In the genomic region with DNA sequence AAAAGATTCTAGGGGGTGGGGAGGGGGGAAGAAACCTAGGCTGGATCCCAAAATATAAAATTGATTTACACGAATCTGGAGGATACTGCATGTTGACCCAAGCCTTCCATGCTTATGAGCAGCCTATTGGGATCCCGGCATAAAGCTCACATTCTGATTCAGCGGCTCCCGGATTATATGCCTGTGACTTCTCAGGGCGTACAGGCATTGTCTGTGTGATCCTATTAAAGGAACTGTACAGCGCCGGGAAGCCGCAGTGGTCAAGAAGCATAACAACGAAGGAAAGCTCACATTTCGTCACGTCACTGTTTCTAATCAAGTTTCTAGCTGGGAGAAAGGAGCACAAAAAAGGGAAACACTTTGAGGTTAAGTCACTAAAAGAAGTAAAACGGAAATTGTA, we compare ENCODE assay signal across 25 mouse cellular contexts.
DNase-seq lines count a peak whose midpoint lies in the region; ATAC-seq and TF ChIP-seq lines count a peak whose summit lies in the region.
"Had no signal": no experiment of that assay in that cellular context is flagged by ENCODE, and none has a peak within 500 bp of the region (broad histone marks: within the 10 kb centered on the region; RNA-seq: fewer than 3 reads in every experiment).

No protein-coding gene starts in this region.

- 0 out of 2 replicates have a peak, but pooled peaks have one; percentile 12 for TF ChIP-seq CTCF in kidney, postnatal 0 days (IDR thresholded peaks at IDR 0.05; ENCODE audit: low read depth)

- no peak overlapping the region for H3K9ac ChIP-seq in kidney, postnatal 0 days (ENCODE audit: low read depth, low read length)
- H3K9ac ChIP-seq in midbrain, embryonic 13.5 days (replicated peaks): no peak overlapping the region
- H3K9ac ChIP-seq: embryonic facial prominence, embryonic 15.5 days; forebrain, embryonic 13.5 days; hindbrain, embryonic 14.5 days; limb, embryonic 13.5 days; liver, embryonic 13.5 days; lung, embryonic 15.5 days had no signal

- no peaks in the 10 kb centered on the region for H3K36me3 ChIP-seq in kidney, postnatal 0 days (ENCODE audit: insufficient read depth, low read length)
- H3K36me3 ChIP-seq in midbrain, embryonic 13.5 days: no peaks in the 10 kb centered on the region
- H3K36me3 ChIP-seq: embryonic facial prominence, embryonic 15.5 days; limb, embryonic 13.5 days; liver, embryonic 13.5 days; lung, embryonic 15.5 days had no signal

- DNase-seq in kidney, postnatal 0 days (ENCODE audit: low spot score): peak; percentile 15
- DNase-seq in kidney, adult 9 months: no peak
- DNase-seq in embryo, embryonic 10.5 days (ENCODE audit: low spot score): peak; percentile 3
- no peak for DNase-seq in gastrocnemius, postnatal 4 days (ENCODE audit: low spot score in 2 of 2)
- DNase-seq in layer of hippocampus, adult 9-11 months: no peak
- no peak for DNase-seq in gastrocnemius, postnatal 36 days
- DNase-seq: adrenal gland, postnatal 14 days; cerebellum, adult 11-12 months; cerebellum, postnatal 25 days; gastrocnemius, postnatal 25 days; heart, postnatal 14 days; kidney, adult 8-10 months; kidney, postnatal 36 days; liver, embryonic 13.5 days; right cerebral cortex, adult 18-20 months; thymus, postnatal 14 days had no signal

- intact Hi-C loops in gastrocnemius, postnatal 36 days (cut with DNase I): no loop called here

- no peaks in the 10 kb centered on the region for H3K9me3 ChIP-seq in kidney, postnatal 0 days (replicated peaks; ENCODE audit: low read length)
- H3K9me3 ChIP-seq in midbrain, embryonic 13.5 days: no peaks in the 10 kb centered on the region
- H3K9me3 ChIP-seq: embryonic facial prominence, embryonic 15.5 days; forebrain, embryonic 13.5 days; limb, embryonic 13.5 days; liver, embryonic 13.5 days; lung, embryonic 15.5 days had no signal

- no peak overlapping the region for H3K4me3 ChIP-seq in kidney, postnatal 0 days (replicated peaks; ENCODE audit: low read depth, low read length)
- H3K4me3 ChIP-seq in midbrain, embryonic 13.5 days (replicated peaks): no peak overlapping the region
- H3K4me3 ChIP-seq: embryonic facial prominence, embryonic 15.5 days; forebrain, embryonic 13.5 days; limb, embryonic 13.5 days; liver, embryonic 13.5 days; lung, embryonic 15.5 days had no signal

- no peak for ATAC-seq in kidney, postnatal 0 days (replicated peaks; ENCODE audit: low FRiP score, low read depth)
- peak; percentile 67 for ATAC-seq in midbrain, embryonic 13.5 days
- ATAC-seq: activated CD4-positive, CD25-positive, alpha-beta regulatory T cell, adult 4 months; forebrain, embryonic 13.5 days had no signal

- no peaks in the 10 kb centered on the region for H3K4me1 ChIP-seq in kidney, postnatal 0 days (replicated peaks; ENCODE audit: insufficient read depth, low read length)
- no peaks in the 10 kb centered on the region for H3K4me1 ChIP-seq in midbrain, embryonic 13.5 days (replicated peaks)
- H3K4me1 ChIP-seq: embryonic facial prominence, embryonic 15.5 days; forebrain, embryonic 13.5 days; limb, embryonic 13.5 days; liver, embryonic 13.5 days; lung, embryonic 15.5 days had no signal

- H3K4me2 ChIP-seq in kidney, postnatal 0 days (ENCODE audit: low read length): no peak overlapping the region
- H3K4me2 ChIP-seq in midbrain, embryonic 13.5 days (replicated peaks): peak overlapping the region; percentile 13; the same call in 1 of the 2 replicates
- H3K4me2 ChIP-seq: embryonic facial prominence, embryonic 15.5 days; forebrain, embryonic 13.5 days; heart, embryonic 11.5 days; hindbrain, embryonic 14.5 days; limb, embryonic 13.5 days; liver, embryonic 13.5 days; lung, embryonic 15.5 days had no signal

- H3K27me3 ChIP-seq in kidney, postnatal 0 days (ENCODE audit: insufficient read depth, low read length): no peaks in the 10 kb centered on the region
- no peaks in the 10 kb centered on the region for H3K27me3 ChIP-seq in midbrain, embryonic 13.5 days
- H3K27me3 ChIP-seq: embryonic facial prominence, embryonic 15.5 days; forebrain, embryonic 13.5 days; limb, embryonic 13.5 days; liver, embryonic 13.5 days; lung, embryonic 15.5 days had no signal

- no peak overlapping the region for H3K27ac ChIP-seq in kidney, postnatal 0 days
- H3K27ac ChIP-seq in midbrain, embryonic 13.5 days: no peak overlapping the region
- H3K27ac ChIP-seq: embryonic facial prominence, embryonic 15.5 days; forebrain, embryonic 13.5 days; hindbrain, embryonic 14.5 days; limb, embryonic 13.5 days; liver, embryonic 13.5 days; lung, embryonic 15.5 days; macrophage had no signal

- WGBS in kidney, postnatal 0 days: 57% methylated on average over 12 of the region's 12 CpGs
- WGBS in midbrain, embryonic 13.5 days: 51% methylated on average over 12 of the region's 12 CpGs

Comparison
In these comparisons a context has a peak if more than half of its experiments do, and no peak if none do; other contexts are left out.
1. DNase-seq: peak in kidney, postnatal 0 days (single experiment) and embryo, embryonic 10.5 days (single experiment); none in kidney, adult 9 months (single experiment), gastrocnemius, postnatal 4 days (0 of 2), layer of hippocampus, adult 9-11 months (single experiment) and gastrocnemius, postnatal 36 days (0 of 2).